Mouse (Mus musculus) kidney, adult 11 months (tissue): ENCODE data around the gene Irak1bp1.

Experiments used
- DNase-seq: peaks from one replicate; pipeline ENCODE4 v3.0.0; 2022

Gene Irak1bp1

DNA sequence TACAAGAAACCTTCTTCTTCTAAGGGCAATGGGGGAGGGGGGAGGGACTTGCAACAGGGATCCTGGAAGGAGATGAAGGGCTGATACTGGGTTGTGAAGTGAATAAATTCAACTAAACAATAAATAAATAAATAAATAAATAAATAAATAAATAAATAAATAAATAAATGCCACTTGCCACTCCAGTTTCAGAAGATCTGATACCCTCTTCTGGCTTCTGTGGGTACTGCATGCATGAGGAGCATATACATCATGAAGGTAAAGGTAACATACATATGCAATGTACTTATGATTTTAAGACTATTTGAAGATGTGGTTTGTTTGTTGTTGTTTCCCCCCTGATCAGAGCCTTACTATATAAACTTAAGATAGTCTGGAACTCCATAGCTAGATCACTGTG lies 54.8 kb downstream of the Irak1bp1 start:
- DNase-seq: no peak

DNA sequence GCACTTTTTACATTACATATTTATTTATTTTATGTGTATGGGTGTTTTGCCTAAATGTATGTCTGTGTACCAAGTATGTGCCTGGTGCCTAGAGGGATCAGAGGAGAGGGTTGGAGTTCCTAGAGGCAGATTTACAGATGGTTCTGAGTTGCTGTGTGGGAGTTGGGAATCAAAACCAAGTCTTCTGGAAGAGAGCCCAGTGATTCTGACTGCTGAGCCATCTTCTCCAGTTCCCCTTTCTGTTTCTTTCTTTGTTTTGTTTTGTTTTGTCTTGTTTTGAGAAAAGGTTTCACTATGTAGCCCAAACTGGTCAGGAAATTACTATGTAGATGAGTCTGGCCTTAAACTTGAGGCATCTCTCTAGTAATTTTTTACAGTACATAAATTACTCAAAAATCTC lies 59.3 kb downstream of the Irak1bp1 start:
- DNase-seq: no peak
